Mouse (Mus musculus): Measurements from ENCODE around the gene Sart1.
"Not testable (repeated sequence)": the region's sequence is repeated elsewhere in the genome, so short reads cannot be mapped to it uniquely, and the experiment has no call there.

The Sart1 gene

DNA sequence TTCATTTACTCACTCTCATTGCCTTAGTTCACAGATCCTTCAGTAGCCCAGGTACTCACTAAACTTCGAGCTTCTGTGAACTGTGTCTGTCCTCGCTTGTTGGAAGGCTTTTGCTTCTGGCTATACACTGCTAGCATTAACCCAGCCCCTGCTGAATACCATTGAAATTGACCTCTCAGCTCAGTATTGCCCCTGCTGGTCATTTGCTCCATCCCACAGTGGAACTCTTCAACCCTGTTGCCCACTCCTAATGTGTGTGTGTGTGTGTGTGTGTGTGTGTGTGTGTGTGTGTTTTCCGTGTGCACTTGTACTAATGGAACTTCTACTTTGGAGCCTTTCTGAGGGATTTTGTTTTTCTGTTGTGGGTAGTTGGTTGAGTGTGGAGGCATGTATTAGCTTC, 17.6 kb downstream of the Sart1 start:
- DNase-seq (ENCODE audit: low spot score in 2 of 2): no peak

DNA sequence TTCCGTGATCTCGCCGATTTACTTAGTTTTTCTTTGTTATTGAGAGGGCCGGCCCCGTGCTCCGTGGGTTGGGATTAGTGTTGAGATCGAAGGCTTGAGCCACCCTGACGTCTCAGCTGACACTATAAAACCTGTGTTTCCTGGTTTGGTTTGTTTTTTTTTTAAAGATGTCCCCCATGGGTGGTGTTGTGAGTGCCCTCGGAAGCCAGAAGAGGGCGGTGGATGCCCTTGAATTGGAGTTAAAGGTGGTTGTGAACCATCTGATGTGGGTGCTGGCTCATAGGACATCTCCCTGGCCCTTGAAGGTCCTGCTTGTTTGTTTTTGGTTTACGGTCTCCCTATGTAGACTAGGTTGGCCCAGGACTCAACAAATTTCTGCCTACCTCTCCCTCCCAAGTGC, 21.0 kb downstream of the Sart1 start:
- DNase-seq (ENCODE audit: low spot score in 2 of 2): no peak

DNA sequence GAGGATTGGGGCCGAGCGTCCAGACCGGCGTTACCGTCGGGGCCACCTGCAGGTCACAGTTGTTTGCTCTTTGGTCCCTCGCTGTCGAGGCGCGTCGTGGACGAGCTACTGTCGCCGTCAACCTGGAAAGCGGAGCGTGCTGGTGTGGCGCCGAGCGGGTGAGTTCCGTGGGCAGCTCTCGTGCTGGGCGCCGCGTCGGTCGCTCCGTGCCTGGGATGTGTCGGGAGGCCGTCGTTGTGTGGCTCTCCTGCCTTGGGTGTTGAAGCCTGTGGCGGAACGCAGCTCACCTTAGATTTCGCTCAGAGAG, 21.5 kb downstream of the Sart1 start, which contains the start of gene Banf1:
Gene Banf1 (minus strand): TSS at position 116 of the 307 bp plus-strand sequence.
- DNase-seq (ENCODE audit: low spot score in 2 of 2): no peak

DNA sequence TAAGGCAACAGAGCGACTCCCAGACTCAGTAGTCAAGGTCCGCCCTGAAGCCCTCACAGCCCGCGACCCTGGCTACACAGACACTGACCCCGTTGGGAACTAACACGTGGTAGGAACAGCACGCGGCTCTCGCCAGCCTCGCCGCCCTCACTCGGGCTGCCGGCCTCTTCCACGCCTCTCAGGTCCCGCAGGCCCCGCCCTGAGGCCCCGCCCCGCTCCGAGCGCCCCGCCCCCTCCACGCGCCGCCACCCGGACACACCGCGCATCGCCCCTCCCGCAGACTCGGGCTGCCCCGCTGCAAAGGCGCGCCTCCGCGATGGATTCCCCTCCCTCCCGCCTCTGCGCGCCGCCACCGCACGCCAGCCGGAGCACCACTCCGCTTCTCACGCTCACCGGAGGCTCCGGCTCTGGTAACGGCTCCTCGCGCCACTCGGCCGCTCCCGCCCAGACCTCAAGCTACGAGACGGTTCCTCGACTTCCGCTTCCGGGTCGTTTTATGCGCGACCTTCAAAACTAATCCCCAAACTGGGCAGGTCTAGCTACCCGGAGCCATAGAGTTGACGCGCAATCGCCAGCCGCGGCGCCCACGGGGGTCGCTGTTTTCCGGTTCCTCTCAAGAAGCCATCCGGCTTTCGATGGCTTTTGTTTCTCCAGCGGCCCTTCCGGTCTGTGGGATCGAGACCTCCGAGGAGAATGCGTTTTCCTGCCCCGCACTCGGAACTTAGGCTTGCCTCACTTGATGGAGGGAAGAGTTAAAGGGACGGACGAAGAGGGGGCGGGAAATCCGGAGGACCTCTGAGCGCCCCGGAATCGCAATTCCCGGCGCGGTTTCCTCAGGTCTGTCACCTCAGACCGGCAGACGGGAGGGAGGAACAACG, 22.1 kb downstream of the Sart1 start, which contains the start of gene Eif1ad:
Gene Eif1ad (plus strand): TSS at position 567 of the 878 bp plus-strand sequence.
- peak; percentile 93 for DNase-seq (ENCODE audit: low spot score in 2 of 2)

DNA sequence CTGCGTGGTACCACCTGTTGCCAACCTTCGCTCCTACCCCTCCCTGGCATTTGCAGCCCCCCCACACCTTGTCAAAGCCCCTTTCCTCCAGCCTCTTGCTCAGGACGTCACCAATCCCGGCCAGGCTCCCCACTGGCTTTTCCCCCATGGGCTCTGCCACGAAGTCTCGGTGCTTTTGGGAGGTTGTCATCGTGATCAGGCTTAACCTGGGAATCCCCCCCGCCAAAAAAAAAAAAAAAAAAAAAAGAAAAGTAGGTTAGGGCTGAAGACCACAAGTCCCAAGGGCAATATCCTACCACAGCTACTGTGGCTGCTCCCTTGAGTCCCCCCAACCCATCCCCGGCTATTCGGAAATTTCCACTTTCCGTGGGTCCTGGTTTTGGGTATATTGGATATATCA, 22.8 kb downstream of the Sart1 start:
- no peak for DNase-seq (ENCODE audit: low spot score in 2 of 2)

DNA sequence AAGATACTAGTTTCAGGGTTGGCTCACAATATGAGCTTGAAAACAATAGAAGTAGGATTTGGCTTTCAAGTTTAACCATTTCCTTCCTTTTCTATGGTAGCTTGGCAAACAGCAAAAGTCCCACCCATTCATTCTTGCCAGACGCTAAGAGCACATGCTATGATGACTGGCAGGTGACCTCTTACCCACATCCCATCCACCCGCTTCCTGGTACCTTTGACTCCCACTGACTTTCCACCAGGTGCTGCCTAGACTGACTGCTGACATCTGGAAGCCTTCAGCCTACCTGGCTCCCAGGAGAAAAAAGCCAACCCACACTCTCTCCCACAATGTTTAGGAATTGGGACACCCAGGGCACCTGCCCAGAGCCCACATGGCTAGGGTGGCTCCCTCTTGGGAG, 24.4 kb downstream of the Sart1 start:
- no peak for DNase-seq (ENCODE audit: low spot score in 2 of 2)

DNA sequence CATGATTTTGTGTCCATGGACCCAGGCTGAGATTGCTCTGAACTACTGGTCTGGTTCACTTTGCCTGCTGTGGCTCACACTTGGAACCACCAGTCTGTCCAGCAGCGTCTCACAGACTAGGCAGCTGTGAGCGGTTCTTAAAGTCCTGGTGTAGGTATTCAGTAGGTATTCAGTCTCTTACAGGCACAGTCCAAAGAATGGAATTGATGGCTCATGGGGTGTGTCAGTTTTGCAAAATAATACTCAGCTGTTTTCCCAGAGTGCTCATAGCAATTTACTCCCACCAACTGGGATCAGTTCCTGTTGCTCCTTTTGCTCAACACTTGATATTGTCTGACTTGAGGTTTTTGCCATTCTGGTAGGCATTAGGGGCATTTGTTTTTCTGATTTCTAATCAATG, 26.3 kb downstream of the Sart1 start:
- DNase-seq (ENCODE audit: low spot score in 2 of 2): no peak

DNA sequence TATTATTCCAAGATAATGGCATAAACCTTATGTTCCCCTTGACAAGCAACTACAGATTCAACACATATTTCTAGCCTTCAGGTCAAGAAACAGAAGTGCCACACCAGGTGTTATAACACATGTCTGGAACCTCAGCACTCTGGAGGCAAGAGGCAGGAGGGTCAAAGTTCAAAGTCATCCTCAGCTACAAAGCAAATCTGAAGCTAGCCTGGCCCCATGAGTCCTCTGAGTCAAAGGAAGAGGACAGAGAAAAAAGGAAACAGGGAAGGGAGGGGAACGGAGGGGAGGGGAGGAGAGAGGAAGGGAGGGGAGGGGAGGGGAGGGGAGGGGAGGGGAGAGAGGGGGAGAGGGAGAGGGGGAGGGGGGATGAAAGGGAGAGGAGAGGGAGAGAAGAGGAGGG, 32.4 kb downstream of the Sart1 start:
- no peak for DNase-seq (ENCODE audit: low spot score in 2 of 2)

DNA sequence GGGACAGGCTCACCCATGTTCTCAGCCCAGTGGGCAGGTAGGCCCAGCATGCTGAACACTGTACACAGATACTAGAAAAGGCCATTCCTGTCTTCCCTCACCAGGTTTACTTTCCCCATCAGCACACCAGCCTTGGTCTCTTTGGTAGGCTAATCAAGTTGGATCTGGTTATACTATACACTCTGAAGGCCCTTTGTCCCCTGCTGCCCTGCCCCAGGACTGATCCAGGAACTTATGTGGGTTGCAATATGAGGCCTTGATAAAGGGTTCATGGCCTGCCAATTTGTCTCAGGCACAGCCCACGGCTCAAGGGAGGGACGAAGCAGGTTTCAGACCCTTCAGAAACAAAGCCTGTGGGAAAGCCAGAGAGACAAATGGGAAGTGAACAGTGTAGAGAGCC, 34.9 kb downstream of the Sart1 start:
- no peak for DNase-seq (ENCODE audit: low spot score in 2 of 2)

DNA sequence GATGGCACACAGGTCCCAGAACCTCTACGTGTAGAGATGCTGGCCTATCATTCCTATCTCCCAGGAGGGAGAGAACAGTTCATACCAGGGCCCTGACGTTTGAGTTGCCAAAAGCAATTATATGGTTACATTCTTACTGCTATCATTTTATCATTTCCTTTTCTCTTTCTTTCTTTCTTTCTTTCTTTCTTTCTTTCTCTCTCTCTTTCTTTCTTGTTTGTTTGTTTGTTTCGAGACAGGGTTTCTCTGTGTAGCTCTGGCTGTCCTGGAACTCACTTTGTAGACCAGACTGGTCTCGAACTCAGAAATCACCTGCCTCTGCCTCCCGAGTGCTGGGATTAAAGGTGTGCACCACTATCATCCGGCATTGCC, 39.0 kb downstream of the Sart1 start, which contains the start of gene Cst6:
Gene Cst6 (minus strand): TSS at position 73 of the 372 bp plus-strand sequence.
- not testable (repeated sequence) for DNase-seq (ENCODE audit: low spot score in 2 of 2)

DNA sequence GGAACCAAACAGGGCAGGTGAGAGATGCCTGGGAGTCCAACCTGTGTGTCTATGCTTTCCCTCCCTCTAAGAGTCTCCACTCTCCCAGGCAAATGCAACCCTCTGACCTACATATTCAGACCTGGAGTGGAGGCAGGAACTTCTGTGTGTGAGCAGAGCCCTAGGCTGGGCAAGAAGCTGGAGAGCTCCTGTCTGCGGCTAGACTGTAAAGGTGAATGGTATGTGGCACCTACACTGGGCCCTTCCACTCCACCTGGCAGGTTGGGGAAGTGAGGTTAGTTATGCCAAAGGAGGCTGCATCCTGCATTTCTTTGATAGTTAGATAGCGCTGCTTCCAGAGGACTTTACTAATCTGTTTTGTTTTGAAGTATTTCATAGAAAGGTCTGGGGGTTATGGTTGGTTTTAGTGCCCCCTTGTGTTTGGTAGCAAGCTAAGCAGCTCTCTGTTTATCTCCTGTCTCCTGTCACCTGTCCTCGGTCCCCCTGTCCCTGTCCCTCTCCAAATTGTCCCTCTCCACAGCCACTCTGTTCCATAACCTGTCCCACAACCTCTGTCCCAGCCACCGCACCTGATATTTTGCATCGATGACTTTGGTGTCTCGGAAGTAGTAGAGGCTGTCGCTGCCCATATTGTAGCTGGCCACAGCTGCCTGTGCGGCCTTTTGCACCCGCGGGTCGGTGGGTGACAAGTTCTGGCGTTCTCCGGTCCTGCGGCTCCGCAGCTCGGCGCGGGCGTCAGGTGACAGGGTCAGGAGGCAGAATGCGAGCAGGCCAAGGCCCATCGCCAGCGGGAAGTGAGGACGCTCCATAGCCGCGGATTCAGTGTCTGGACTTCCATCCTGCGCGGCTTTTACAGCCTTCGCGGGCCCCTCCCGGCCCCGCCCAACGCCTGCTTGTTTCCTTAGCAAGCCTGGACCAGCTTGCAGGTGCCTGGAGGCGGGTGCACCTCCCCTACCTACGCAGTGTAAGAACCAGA, 39.7 kb downstream of the Sart1 start:
- DNase-seq (ENCODE audit: low spot score in 2 of 2): no peak

DNA sequence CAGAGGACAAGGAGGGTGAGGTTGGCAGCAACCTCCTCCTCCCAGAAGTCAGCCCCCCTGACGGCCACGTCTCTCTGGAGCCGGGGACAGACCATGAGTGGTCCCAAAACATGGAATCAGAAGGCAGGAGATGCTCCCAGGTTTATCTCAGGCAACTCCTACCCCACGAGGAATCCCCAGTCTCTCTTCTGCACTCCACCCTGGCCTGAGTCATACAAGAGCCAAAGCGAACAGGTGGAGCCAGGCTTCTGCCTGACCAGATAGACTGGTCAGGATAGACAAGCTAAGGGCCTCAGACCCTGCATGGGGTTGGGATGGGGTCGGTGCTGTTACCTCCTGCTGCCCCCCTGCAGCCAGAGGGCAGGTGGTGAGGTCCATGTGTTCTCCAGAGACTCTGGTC, 40.4 kb downstream of the Sart1 start:
- DNase-seq (ENCODE audit: low spot score in 2 of 2): no peak

DNA sequence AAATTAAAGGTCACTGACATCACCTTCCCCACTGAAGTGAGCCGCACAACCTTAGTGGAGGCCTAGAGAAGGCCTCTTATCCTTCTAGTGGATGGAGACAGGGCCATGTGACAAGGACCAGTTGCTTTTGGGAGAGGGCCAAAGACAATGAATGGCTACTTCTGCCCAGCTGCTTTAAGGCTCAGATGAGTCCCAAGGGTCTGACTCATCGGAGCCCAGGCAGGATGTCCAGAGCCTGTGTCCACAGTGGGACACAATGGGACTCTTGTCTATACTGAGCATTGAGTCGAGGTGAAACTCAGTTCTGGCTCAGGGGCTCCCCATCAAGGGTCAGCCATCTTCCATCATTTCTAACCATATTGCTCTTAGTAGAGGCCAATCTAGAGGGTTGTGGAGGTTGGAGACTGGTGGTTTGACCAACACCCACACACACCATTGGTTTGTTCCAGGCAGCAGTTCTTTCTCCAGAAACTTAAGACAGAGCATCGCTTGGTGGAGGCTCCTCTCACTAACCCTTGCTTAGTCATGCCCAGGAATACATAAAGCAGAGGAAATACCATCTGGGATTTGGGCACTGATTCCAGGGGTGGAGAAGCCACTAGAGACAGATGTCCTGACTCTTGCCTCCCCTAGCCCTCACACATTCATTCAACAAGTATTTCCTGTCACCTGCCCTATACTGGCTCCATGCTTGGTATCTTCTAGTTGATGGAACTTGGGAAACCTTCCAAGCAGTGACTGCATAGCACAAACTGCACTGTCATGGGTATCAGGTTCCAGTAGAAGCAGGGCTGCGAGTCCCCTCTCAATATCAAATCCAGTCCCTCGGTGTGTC, 43.0 kb downstream of the Sart1 start:
- DNase-seq (ENCODE audit: low spot score in 2 of 2): no peak

DNA sequence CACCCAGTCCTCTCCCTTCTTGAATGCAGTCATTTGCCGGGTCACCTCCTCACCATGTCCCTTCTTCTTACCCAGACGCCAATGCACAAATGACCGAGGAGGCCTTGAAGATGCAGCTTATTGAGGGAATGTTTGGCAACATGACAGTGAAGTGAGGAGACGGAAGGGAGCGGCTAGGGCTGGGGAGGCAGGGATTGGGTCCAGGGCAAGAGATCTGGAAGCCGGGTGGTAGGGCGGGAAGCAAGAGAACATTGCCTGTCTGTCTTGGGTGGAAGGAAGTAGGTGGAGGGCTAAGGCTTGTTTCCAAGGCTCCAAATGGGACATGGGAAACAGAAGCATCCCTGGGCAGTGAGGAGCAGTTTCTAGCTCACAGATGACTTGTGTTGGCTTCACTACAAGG, 47.1 kb downstream of the Sart1 start:
- no peak for DNase-seq (ENCODE audit: low spot score in 2 of 2)

DNA sequence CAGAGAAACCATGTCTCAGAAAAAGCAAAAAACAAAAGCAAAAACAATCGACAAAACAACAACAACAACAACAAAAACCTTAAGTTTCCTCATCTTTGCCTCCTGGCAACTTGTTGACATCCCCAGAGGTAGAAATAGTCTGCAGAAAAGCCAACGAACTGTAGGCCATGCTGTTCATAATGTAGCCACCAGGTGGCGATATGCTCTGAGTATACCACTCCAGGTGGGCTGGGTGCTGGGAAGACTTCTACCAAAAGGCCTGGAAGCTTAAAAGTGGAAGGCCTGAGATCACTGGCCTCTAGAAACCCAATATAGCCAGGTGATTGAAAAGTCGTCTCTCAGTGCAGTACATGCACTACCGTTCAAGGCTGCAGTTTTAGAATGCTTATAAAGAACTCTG, 50.5 kb downstream of the Sart1 start:
- peak; percentile 43 to 84 for DNase-seq (ENCODE audit: low spot score in 2 of 2)

DNA sequence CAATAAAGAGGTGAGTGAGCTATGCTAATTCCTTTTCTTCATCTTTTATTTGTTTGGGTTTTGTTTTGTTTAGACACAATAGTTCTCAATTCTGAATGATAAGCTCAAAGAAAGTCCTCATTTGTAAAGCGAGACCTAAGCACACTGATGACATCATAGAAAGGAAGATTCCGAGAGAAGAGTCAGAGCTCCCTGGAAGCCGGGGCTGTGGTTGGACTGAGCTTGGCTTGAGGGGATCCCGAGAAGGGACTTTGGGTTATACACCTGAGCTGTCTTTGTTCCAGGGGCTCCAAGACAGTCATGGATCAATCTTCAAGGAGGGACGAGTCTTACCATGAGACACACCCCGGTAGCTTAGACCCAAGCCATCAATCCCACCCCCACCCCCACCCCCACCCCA, 53.1 kb downstream of the Sart1 start, which contains the start of gene Catsper1:
Gene Catsper1 (plus strand): TSS at position 301 of the 400 bp plus-strand sequence.
- no peak for DNase-seq (ENCODE audit: low spot score in 2 of 2)

DNA sequence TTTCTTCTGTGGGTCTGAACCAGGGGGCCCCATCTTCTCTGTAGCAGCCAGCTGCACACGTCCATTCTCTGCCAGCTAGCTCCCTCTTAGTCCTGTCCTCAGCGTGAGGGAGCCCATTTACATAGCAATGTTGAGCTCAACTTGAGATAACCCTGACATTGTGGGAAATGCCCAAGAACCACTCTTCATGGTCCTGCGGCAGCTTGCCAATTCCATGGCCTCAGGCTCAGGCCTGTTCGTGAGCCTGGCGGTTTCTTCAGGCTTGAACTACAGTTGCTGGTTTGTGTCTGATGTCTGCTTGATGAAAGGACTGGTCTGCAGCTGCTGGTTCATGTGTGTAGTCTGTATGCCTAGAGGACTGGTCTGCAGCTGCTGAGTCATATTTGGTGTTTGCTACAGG, 53.8 kb downstream of the Sart1 start:
- no peak for DNase-seq (ENCODE audit: low spot score in 2 of 2)

DNA sequence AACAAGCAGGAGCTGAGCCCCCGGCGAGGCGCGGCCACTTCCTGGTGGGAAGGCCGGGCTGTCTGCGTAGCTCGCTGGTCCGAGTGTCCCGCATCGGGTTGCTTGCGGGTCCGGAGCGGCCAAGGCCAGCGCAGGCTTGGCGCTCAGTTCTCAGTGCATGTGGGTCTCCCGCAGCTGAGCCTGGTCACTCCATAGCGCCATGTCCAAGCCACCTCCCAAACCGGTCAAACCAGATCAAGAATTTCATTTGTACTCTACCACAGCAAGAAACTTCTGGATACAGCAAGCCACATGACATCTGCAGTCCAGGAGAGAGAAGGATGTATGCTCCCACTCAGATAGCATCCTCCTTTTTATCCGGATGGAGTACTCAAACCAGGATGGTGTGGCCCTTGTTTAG, 60.5 kb downstream of the Sart1 start:
- DNase-seq (ENCODE audit: low spot score in 2 of 2): no peak

Measured in urinary bladder, postnatal 4 days (tissue).